Mouse (Mus musculus) spleen, adult 2 months (tissue): ENCODE results near the gene Hmcn2. TPM values are rescaled to one million over a fixed set of nuclear protein-coding genes. Genes with fewer than 3 reads are reported as not detected.

Experiments used
- DNase-seq, 2 experiments: peaks; one replicate each; pipeline versions ENCODE4 v3.0.0 to v3.0.0-alpha.2; 2012 to 2021; ENCODE audit warnings: low spot score in 2 of 2, low read depth in 1 of 2
- H3K27ac ChIP-seq: fragments of 200-500 bp; 2 replicates; pipeline ENCODE4 v1.5.1; 2012; ENCODE audit warnings: low read length, inconsistent platforms; ENCODE audit not compliant: insufficient read depth
- H3K27me3 ChIP-seq: fragments of 200-500 bp; 2 replicates; pipeline ENCODE4 v1.6.1; 2012; ENCODE audit warnings: mild to moderate bottlenecking, moderate library complexity, low read length, inconsistent platforms; ENCODE audit not compliant: control insufficient read depth, insufficient read depth
- H3K36me3 ChIP-seq: fragments of 200-500 bp; 2 replicates; pipeline ENCODE4 v1.6.1; 2012; ENCODE audit warnings: mild to moderate bottlenecking, low read length, inconsistent platforms; ENCODE audit not compliant: control insufficient read depth, insufficient read depth
- H3K4me1 ChIP-seq: fragments of 200-500 bp; 2 replicates; pipeline ENCODE4 v1.6.1; 2011; ENCODE audit warnings: inconsistent platforms; ENCODE audit not compliant: control insufficient read depth, insufficient read depth, insufficient read length
- H3K4me3 ChIP-seq: fragments of 200-500 bp; 2 replicates; pipeline ENCODE4 v1.5.1; 2011; ENCODE audit warnings: mild to moderate bottlenecking, inconsistent platforms; ENCODE audit not compliant: insufficient read depth, insufficient read length; ENCODE audit errors: extremely low read depth
- CTCF ChIP-seq: fragments of 200-500 bp; IDR thresholded peaks from 2 replicates; pipeline ENCODE4 v1.5.1; 2011; ENCODE audit warnings: mild to moderate bottlenecking, inconsistent platforms; ENCODE audit not compliant: insufficient read depth, insufficient read length, insufficient replicate concordance; ENCODE audit errors: extremely low read depth
- POLR2A ChIP-seq: fragments of 200-500 bp; IDR thresholded peaks from 2 replicates; pipeline ENCODE4 v1.6.1; 2011; ENCODE audit warnings: low read depth, low read length, inconsistent platforms
- WGBS: fragments of 180-500 bp; shearing (Covaris S2); methylation state at CpG from one replicate; pipeline ENCODE4 v1.1.7; 2018; 5-methylcytosine and 5-hydroxymethylcytosine counted together
- polyA plus RNA-seq: library from polyadenylated mRNA; depleted of rRNA; stranded (reverse); fragments of >200 nt; gene quantifications from 2 replicates; pipeline ENCODE4 v1.2.3, GENCODE M21; 2012

Hmcn2 gene
- polyA plus RNA-seq, 1 experiment, result 1.1 TPM

GRCm38 (mm10) chr2:31442480-31443160, 128.4 kb downstream of the Hmcn2 start:
- H3K4me3 ChIP-seq, result no peak overlapping the region
- no peak overlapping the region for H3K27ac ChIP-seq
- DNase-seq, result no peak
- TF ChIP-seq POLR2A (no peak), CTCF (no peak)
- WGBS, result 65% methylated on average over 11 of the region's 11 CpGs
- H3K4me1 ChIP-seq, result peaks cover 3% of the 10 kb centered on the region
- no peaks in the 10 kb centered on the region for H3K27me3 ChIP-seq
- no peaks in the 10 kb centered on the region for H3K36me3 ChIP-seq

- 49% methylated on average over 4 of the region's 4 CpGs for WGBS
- H3K27ac ChIP-seq, result no peak overlapping the region; the same call in 1 of the 2 replicates
Measured at GRCm38 (mm10) chr2:31446036-31446435, 131.8 kb downstream of the Hmcn2 start.

DNA sequence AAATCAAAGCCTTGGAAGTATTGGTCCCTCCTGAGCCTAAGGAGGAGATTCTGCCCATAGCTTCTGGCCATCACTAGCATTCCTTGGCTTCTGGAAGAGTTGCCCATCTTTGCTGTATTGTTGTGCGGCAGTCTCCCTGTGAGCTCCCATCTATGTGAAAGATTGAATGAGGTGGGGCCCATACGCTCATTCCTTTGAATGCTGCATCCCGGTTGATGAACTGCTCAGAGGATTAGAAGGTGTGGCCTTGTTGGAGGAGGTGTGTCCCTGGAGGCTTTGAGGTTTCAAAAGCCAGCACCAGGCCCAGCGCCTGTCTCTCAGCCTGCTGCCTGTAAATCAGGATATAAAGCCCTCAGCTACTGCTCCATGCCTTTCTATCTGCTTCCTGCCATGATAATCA, 132.2 kb downstream of the Hmcn2 start:
- TF ChIP-seq POLR2A, result no peak
- no peak for DNase-seq
- H3K27ac ChIP-seq, result no peak overlapping the region; the same call in 1 of the 2 replicates
- 80% methylated on average over 4 of the region's 4 CpGs for WGBS
- peaks cover 3% of the 10 kb centered on the region for H3K4me1 ChIP-seq
- no peak overlapping the region for H3K4me3 ChIP-seq
- no peaks in the 10 kb centered on the region for H3K36me3 ChIP-seq
- no peaks in the 10 kb centered on the region for H3K27me3 ChIP-seq

More at GRCm38 (mm10) chr2:31446036-31446435, 131.8 kb downstream of the Hmcn2 start:
- Histone ChIP-seq H3K4me1 (peaks cover 3% of the 10 kb centered on the region), H3K4me3 (no peak overlapping the region), H3K36me3 (no peaks in the 10 kb centered on the region), H3K27me3 (no peaks in the 10 kb centered on the region)
- no peak for TF ChIP-seq POLR2A
- no peak for TF ChIP-seq CTCF
- DNase-seq, result no peak

- H3K36me3 ChIP-seq, result no peaks in the 10 kb centered on the region
- TF ChIP-seq CTCF (no peak), POLR2A (no peak)
- 46% methylated on average over 2 of the region's 2 CpGs for WGBS
- H3K27ac ChIP-seq, result no peak overlapping the region
- peaks cover 3% of the 10 kb centered on the region for H3K4me1 ChIP-seq
- no peaks in the 10 kb centered on the region for H3K27me3 ChIP-seq
- no peak overlapping the region for H3K4me3 ChIP-seq
- no peak for DNase-seq
Measured at GRCm38 (mm10) chr2:31447536-31447935, 133.3 kb downstream of the Hmcn2 start.

GRCm38 (mm10) chr2:31448756-31449440, 134.7 kb downstream of the Hmcn2 start:
- no peak overlapping the region for H3K4me3 ChIP-seq
- DNase-seq, result no peak
- H3K27ac ChIP-seq, result no peak overlapping the region
- no peaks in the 10 kb centered on the region for H3K27me3 ChIP-seq
- H3K4me1 ChIP-seq, result peaks cover 3% of the 10 kb centered on the region; the same call in 1 of the 2 replicates
- H3K36me3 ChIP-seq, result no peaks in the 10 kb centered on the region
- TF ChIP-seq POLR2A, result no peak
- no peak for TF ChIP-seq CTCF
- 86% methylated on average over 3 of the region's 3 CpGs for WGBS

DNA sequence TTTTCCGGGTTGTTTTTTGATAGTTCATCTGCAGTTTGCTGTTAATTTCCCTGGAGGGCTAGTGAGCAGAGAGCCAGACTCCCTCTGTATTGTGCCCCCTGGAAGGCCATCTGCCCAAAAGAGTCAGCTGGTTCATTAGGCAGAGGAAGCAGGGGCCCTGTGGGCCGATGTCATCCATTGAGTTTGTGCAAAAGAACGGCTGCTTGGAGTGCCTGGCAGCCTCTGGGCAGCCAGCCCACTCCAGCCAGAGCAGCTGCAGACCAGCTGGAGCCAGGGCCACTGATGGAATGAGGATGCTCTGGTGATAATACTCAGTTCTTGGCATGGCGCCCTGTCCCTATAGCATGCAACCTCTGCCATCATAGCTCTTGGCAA, 135.2 kb downstream of the Hmcn2 start:
- H3K27me3 ChIP-seq, result no peaks in the 10 kb centered on the region
- WGBS, result 57% methylated on average over 4 of the region's 4 CpGs
- peaks cover 3% of the 10 kb centered on the region; the same call in 1 of the 2 replicates for H3K4me1 ChIP-seq
- no peaks in the 10 kb centered on the region for H3K36me3 ChIP-seq
- no peak for TF ChIP-seq CTCF
- no peak for TF ChIP-seq POLR2A
- no peak for DNase-seq
- H3K27ac ChIP-seq, result no peak overlapping the region
- no peak overlapping the region for H3K4me3 ChIP-seq

DNA sequence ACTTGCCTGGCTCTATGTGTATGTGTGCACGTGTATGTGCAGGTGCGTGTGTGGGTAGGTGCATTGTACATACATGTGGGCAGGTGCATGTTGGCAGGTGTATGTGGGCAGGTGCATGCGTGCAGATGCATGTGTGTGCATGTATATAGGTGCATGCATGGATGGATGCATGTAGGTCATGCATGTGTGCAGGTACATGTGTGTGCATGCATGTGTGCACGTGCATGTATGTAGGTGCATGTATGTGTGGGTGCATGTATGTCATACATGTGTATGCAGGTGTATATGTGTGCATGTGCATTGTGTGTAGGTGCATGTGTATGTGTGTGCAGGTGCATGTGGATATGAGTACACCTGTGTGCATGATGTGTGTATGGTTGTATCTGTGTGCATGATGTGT, 135.7 kb downstream of the Hmcn2 start:
- Histone ChIP-seq H3K4me3 (no peak overlapping the region), H3K27me3 (no peaks in the 10 kb centered on the region), H3K36me3 (no peaks in the 10 kb centered on the region), H3K27ac (no peak overlapping the region), H3K4me1 (peaks cover 3% of the 10 kb centered on the region; the same call in 1 of the 2 replicates)
- DNase-seq, result no peak
- no peak for TF ChIP-seq POLR2A
- no peak for TF ChIP-seq CTCF
- 93% methylated on average over 4 of the region's 4 CpGs for WGBS
